Mouse (Mus musculus) forebrain, embryonic 11.5 days (tissue): ENCODE measurements around the gene Pgpep1l. TPM values are rescaled to one million over a fixed set of nuclear protein-coding genes. Genes with fewer than 3 reads are reported as not detected.

Experiments used
- ATAC-seq: fragments of 200-750 bp; cut with Nextera tagmentation; replicated peaks from 2 replicates; pipeline ENCODE4 v1.8.0; 2017; ENCODE audit warnings: moderate TSS enrichment; ENCODE audit not compliant: low FRiP score
- DNase-seq: peaks from one replicate; pipeline ENCODE4 v3.0.0-alpha.2; 2017; ENCODE audit warnings: low spot score
- H3K27ac ChIP-seq: fragments of 300-500 bp; sonication (generic); 2 replicates; pipeline ENCODE4 v1.5.1; 2014; ENCODE audit warnings: low read depth, low read length
- H3K27me3 ChIP-seq: fragments of 300-500 bp; sonication (generic); 2 replicates; pipeline ENCODE4 v1.6.1; 2014; ENCODE audit warnings: mild to moderate bottlenecking, low read length, mixed read lengths; ENCODE audit not compliant: control insufficient read depth, insufficient read depth
- H3K36me3 ChIP-seq: fragments of 300-500 bp; sonication (generic); 2 replicates; pipeline ENCODE4 v1.6.1; 2014; ENCODE audit warnings: mild to moderate bottlenecking, low read length, moderate library complexity, mixed read lengths; ENCODE audit not compliant: control insufficient read depth, insufficient read depth
- H3K4me1 ChIP-seq: fragments of 300-500 bp; sonication (generic); replicated peaks from 2 replicates; pipeline ENCODE4 v1.6.1; 2014; ENCODE audit warnings: low read length, mixed read lengths; ENCODE audit not compliant: control insufficient read depth, insufficient read depth
- H3K4me2 ChIP-seq: fragments of 300-500 bp; sonication (generic); 2 replicates; pipeline ENCODE4 v1.6.1; 2014; ENCODE audit warnings: low read depth, mild to moderate bottlenecking, low read length, moderate library complexity, mixed read lengths; ENCODE audit not compliant: severe bottlenecking
- H3K4me3 ChIP-seq: fragments of 300-500 bp; sonication (generic); 2 replicates; pipeline ENCODE4 v1.5.1; 2014; ENCODE audit warnings: low read depth, low read length
- H3K9ac ChIP-seq: fragments of 300-500 bp; sonication (generic); 2 replicates; pipeline ENCODE4 v1.6.1; 2014; ENCODE audit warnings: low read length
- H3K9me3 ChIP-seq: fragments of 300-500 bp; sonication (generic); 2 replicates; pipeline ENCODE4 v1.6.1; 2016; ENCODE audit warnings: low read length, mixed read lengths; ENCODE audit not compliant: control insufficient read depth
- WGBS: fragments of 180-500 bp; shearing (Covaris S2); extraction: QIAGEN DNeasy Blood & Tissue Kit; methylation state at CpG from one replicate; pipeline ENCODE4 v1.1.7; 2014; 5-methylcytosine and 5-hydroxymethylcytosine counted together
- polyA plus RNA-seq: library from polyadenylated mRNA; unstranded; fragments of >200 nt; fragmentation: Nextera tagmentation; extraction: Ambion mirVana; gene quantifications from 2 replicates; pipeline ENCODE4 v1.2.1, GENCODE M21; 2014

The Pgpep1l gene
- polyA plus RNA-seq, 1 experiment from 2014 or later: not detected

GRCm38 (mm10) chr7:68210417-68210816 is 53.6 kb downstream of the Pgpep1l start:
- no peak overlapping the region for H3K27ac ChIP-seq
- no peak overlapping the region for H3K4me3 ChIP-seq
- DNase-seq: no peak
- no peaks in the 10 kb centered on the region for H3K9me3 ChIP-seq
- ATAC-seq: no peak
- H3K4me2 ChIP-seq: no peak overlapping the region
- H3K9ac ChIP-seq: no peak overlapping the region
- no peaks in the 10 kb centered on the region for H3K27me3 ChIP-seq
- 85% methylated on average over 4 of the region's 4 CpGs for WGBS
- peaks cover 3% of the 10 kb centered on the region; the same call in 1 of the 2 replicates for H3K36me3 ChIP-seq
- no peaks in the 10 kb centered on the region for H3K4me1 ChIP-seq

GRCm38 (mm10) chr7:68209039-68209438 is 55.0 kb downstream of the Pgpep1l start:
- Histone ChIP-seq H3K9ac (no peak overlapping the region), H3K27ac (no peak overlapping the region), H3K4me1 (no peaks in the 10 kb centered on the region), H3K4me3 (no peak overlapping the region), H3K27me3 (no peaks in the 10 kb centered on the region), H3K4me2 (no peak overlapping the region), H3K36me3 (peaks cover 3% of the 10 kb centered on the region; the same call in 1 of the 2 replicates), H3K9me3 (no peaks in the 10 kb centered on the region)
- ATAC-seq: no peak
- no peak for DNase-seq
- 93% methylated on average over 6 of the region's 6 CpGs for WGBS

- Histone ChIP-seq H3K4me1 (no peaks in the 10 kb centered on the region), H3K27me3 (no peaks in the 10 kb centered on the region), H3K27ac (no peak overlapping the region), H3K4me2 (no peak overlapping the region), H3K9ac (no peak overlapping the region), H3K9me3 (no peaks in the 10 kb centered on the region), H3K4me3 (no peak overlapping the region), H3K36me3 (peaks cover 3% of the 10 kb centered on the region; the same call in 1 of the 2 replicates)
- 93% methylated on average over 8 of the region's 8 CpGs for WGBS
- no peak for DNase-seq
- ATAC-seq: no peak
These were observed 58.1 kb downstream of the Pgpep1l start for GRCm38 (mm10) chr7:68205776-68206427.

- no peak for ATAC-seq
- DNase-seq: no peak
- Histone ChIP-seq H3K36me3 (peaks cover 7% of the 10 kb centered on the region; the same call in 1 of the 2 replicates), H3K9ac (no peak overlapping the region), H3K4me1 (no peaks in the 10 kb centered on the region), H3K4me3 (no peak overlapping the region), H3K27me3 (no peaks in the 10 kb centered on the region), H3K27ac (no peak overlapping the region), H3K4me2 (no peak overlapping the region), H3K9me3 (no peaks in the 10 kb centered on the region)
- 94% methylated on average over 7 of the region's 7 CpGs for WGBS
These were observed 64.4 kb downstream of the Pgpep1l start for GRCm38 (mm10) chr7:68199609-68200008.

GRCm38 (mm10) chr7:68193958-68194695 is 69.9 kb downstream of the Pgpep1l start:
- Histone ChIP-seq H3K27me3 (no peaks in the 10 kb centered on the region), H3K27ac (no peak overlapping the region), H3K4me2 (no peak overlapping the region), H3K9me3 (no peaks in the 10 kb centered on the region), H3K4me3 (no peak overlapping the region), H3K36me3 (peaks cover 13% of the 10 kb centered on the region), H3K9ac (no peak overlapping the region), H3K4me1 (no peaks in the 10 kb centered on the region)
- 89% methylated on average over 15 of the region's 15 CpGs for WGBS
- ATAC-seq (no peak), DNase-seq (no peak)

- Histone ChIP-seq H3K9me3 (no peaks in the 10 kb centered on the region), H3K4me2 (no peak overlapping the region), H3K4me3 (no peak overlapping the region), H3K4me1 (no peaks in the 10 kb centered on the region), H3K27ac (no peak overlapping the region), H3K36me3 (peaks cover 11% of the 10 kb centered on the region), H3K27me3 (no peaks in the 10 kb centered on the region), H3K9ac (no peak overlapping the region)
- no peak for ATAC-seq
- WGBS: 94% methylated on average over 13 of the region's 13 CpGs
- no peak for DNase-seq
These were observed 74.2 kb downstream of the Pgpep1l start for GRCm38 (mm10) chr7:68189691-68190456.

GRCm38 (mm10) chr7:68189211-68189610 is 74.8 kb downstream of the Pgpep1l start:
- Histone ChIP-seq H3K4me3 (no peak overlapping the region), H3K27me3 (no peaks in the 10 kb centered on the region), H3K9me3 (no peaks in the 10 kb centered on the region), H3K27ac (no peak overlapping the region), H3K4me1 (no peaks in the 10 kb centered on the region), H3K4me2 (no peak overlapping the region), H3K36me3 (peaks cover 16% of the 10 kb centered on the region), H3K9ac (no peak overlapping the region)
- DNase-seq: no peak
- WGBS: 93% methylated on average over 6 of the region's 6 CpGs
- ATAC-seq: no peak
